Mouse (Mus musculus) hindbrain, embryonic 12.5 days (tissue): ENCODE measurements around the gene Tigd2. TPM values are rescaled to one million over a fixed set of nuclear protein-coding genes. Genes with fewer than 3 reads are reported as not detected.
A peak's percentile ranks its signal among the peaks of the same experiment; 100 is the strongest.
"Not testable (repeated sequence)": the region's sequence is repeated elsewhere in the genome, so short reads cannot be mapped to it uniquely, and the experiment has no call there.

Source experiments
- ATAC-seq: fragments of 200-750 bp; cut with Nextera tagmentation; 2 replicates; pipeline ENCODE4 v1.8.0; 2017; ENCODE audit warnings: moderate TSS enrichment; ENCODE audit not compliant: low FRiP score
- H3K27ac ChIP-seq: fragments of 300-500 bp; sonication (generic); 2 replicates; pipeline ENCODE4 v1.5.1; 2016; ENCODE audit warnings: mild to moderate bottlenecking
- H3K27me3 ChIP-seq: fragments of 300-500 bp; sonication (generic); 2 replicates; pipeline ENCODE4 v1.6.1; 2016; ENCODE audit warnings: mild to moderate bottlenecking
- H3K36me3 ChIP-seq: fragments of 300-500 bp; sonication (generic); 2 replicates; pipeline ENCODE4 v1.6.1; 2016; ENCODE audit warnings: mild to moderate bottlenecking
- H3K4me1 ChIP-seq: fragments of 300-500 bp; sonication (generic); 2 replicates; pipeline ENCODE4 v1.6.1; 2016
- H3K4me2 ChIP-seq: fragments of 300-500 bp; sonication (generic); replicated peaks from 2 replicates; pipeline ENCODE4 v1.6.1; 2016; ENCODE audit warnings: mild to moderate bottlenecking
- H3K4me3 ChIP-seq: fragments of 300-500 bp; sonication (generic); 2 replicates; pipeline ENCODE4 v1.5.1; 2016; ENCODE audit warnings: mild to moderate bottlenecking
- H3K9ac ChIP-seq: fragments of 300-500 bp; sonication (generic); 2 replicates; pipeline ENCODE4 v1.6.1; 2016; ENCODE audit warnings: mild to moderate bottlenecking, moderate library complexity
- H3K9me3 ChIP-seq: fragments of 300-500 bp; sonication (generic); replicated peaks from 2 replicates; pipeline ENCODE4 v1.6.1; 2016; ENCODE audit warnings: mild to moderate bottlenecking
- WGBS: fragments of 180-500 bp; shearing (Covaris S2); methylation state at CpG from one replicate; pipeline ENCODE4 v1.1.7; 2016; 5-methylcytosine and 5-hydroxymethylcytosine counted together
- polyA plus RNA-seq: library from polyadenylated mRNA; unstranded; fragments of >200 nt; fragmentation: Nextera tagmentation; extraction: Ambion mirVana; gene quantifications from 2 replicates; pipeline ENCODE4 v1.2.1, GENCODE M21; 2016

The Tigd2 gene
- polyA plus RNA-seq = 9.4 and 10.1 TPM in 2 replicates

DNA sequence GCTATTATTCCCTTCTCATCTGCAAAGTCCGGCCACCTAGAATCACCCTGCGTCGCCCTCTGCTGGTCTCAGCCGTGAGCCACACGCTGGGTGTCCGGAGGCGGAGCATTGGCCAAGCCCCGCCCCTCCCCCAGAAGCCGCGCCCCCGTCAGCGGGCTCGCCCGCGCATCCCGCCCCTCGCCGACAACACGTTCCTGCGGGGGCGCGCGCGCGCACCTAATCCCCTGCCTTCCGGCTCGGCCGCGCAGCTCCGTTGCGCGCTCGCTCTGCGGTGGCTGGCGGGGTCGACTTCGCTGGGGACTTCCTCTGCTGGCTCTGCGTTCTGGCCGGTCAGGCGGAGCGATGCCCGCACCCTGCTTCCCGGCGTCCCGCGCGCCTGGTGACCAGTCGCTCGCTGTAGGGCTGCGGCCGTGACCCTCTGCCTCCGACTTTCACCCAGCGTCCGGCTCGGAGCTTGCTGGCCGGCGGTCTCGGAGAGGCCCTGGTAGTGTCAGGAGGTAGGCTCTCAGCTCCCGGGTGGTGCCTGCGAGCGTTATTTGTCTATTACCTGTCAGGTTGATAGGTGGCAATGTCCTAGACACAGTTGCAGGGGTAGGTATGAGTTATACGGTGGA lies at the start of gene Tigd2:
Tigd2 (plus strand) TSS at position 186 of the 614 bp plus-strand sequence.
- peak; percentile 98 for ATAC-seq
- H3K27ac ChIP-seq = peak within 1 kb of the TSS; percentile 69
- WGBS = 1% methylated on average over 62 of the region's 62 CpGs
- H3K9me3 ChIP-seq = no peaks in the 10 kb centered on the region
- H3K36me3 ChIP-seq = 0 out of 2 replicates have a peak, but pooled peaks cover 2% of the 10 kb centered on the region
- peak within 1 kb of the TSS; percentile 62 for H3K4me3 ChIP-seq
- H3K4me1 ChIP-seq = peaks cover 3% of the 10 kb centered on the region
- H3K4me2 ChIP-seq = peak within 1 kb of the TSS; percentile 56
- no peaks in the 10 kb centered on the region for H3K27me3 ChIP-seq
- peak within 1 kb of the TSS; percentile 83 for H3K9ac ChIP-seq

DNA sequence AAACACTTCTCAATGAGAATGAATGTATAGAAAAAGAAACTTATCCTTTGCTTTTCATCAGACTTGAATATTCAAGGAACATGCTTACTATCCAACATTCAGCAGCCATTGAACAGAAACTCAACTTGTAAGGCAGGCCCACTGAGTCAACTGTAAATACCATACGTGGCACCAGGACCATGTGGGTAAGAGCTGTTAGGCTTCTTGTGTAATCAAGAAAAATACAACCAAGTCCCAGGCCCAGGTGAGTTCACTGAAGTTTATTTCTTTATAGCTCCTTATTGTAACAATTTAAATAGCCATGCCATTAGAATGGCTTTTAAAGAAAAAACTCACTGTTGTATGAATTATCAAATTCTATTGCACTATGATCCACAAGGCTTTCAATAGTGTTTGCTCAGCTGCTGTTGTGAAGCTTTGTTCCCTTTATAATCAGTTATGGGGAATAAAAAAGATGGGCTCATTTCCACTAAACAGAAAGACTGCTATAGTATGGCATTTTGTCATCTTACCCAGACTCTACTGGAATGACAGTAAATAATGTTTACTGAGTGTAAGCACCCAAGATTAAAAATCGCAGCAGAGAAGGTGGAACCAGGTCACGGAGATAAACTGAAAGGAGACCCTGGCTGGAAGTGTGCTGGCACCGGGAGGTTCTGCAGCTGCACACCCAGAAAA lies 46.7 kb upstream of the Tigd2 start:
- no peak for ATAC-seq
- Histone ChIP-seq H3K4me2 (no peak overlapping the region), H3K9ac (no peak overlapping the region), H3K36me3 (no peaks in the 10 kb centered on the region), H3K27me3 (no peaks in the 10 kb centered on the region), H3K4me3 (no peak overlapping the region), H3K9me3 (no peaks in the 10 kb centered on the region), H3K27ac (no peak overlapping the region), H3K4me1 (no peaks in the 10 kb centered on the region)
- 93% methylated on average over 4 of the region's 4 CpGs for WGBS

DNA sequence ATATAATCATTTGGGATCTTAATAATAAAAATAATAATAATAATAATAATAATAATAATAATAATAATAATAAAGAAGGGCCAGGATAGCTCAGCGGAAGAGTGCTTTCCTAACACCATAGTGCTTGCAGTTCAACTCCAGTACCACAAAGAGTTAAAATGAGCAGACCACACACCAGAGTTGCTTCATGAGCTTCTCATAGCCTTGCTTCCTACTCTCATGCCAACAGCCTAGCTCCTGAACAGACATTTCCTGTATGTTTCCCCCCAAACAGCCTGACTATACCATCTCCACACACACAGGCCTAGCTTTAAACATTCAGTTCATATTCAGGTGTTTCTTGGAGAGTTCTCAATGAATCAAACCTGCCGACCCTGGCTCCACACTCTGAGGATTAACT lies 45.8 kb upstream of the Tigd2 start:
- no peaks in the 10 kb centered on the region for H3K36me3 ChIP-seq
- H3K4me1 ChIP-seq = no peaks in the 10 kb centered on the region
- no peak for ATAC-seq
- no peak overlapping the region for H3K27ac ChIP-seq
- no peaks in the 10 kb centered on the region for H3K27me3 ChIP-seq
- 89% methylated on average over 2 of the region's 2 CpGs for WGBS
- no peak overlapping the region for H3K4me2 ChIP-seq
- no peak overlapping the region for H3K4me3 ChIP-seq
- H3K9ac ChIP-seq = no peak overlapping the region
- no peaks in the 10 kb centered on the region for H3K9me3 ChIP-seq

DNA sequence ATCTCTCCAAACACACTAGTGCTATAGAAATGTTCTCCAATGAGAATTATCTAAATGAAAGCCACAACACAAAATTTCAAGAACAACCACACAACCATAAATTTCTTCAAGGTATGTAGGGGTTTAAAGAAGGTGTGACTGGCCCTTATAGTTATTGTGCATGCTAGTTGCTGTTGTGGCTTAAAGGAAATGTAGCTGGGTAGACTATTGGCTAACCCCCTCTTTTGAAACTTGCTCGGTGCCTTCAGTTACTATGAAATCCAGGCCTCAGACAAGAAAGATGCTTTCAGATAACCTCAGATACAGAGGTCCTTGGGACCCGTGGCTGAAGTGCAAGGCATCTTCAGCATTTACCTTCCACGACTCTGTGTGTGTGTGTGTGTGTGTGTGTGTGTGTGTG lies 45.3 kb upstream of the Tigd2 start:
- Histone ChIP-seq H3K4me3 (no peak overlapping the region), H3K4me1 (no peaks in the 10 kb centered on the region), H3K9me3 (no peaks in the 10 kb centered on the region), H3K27me3 (no peaks in the 10 kb centered on the region), H3K36me3 (no peaks in the 10 kb centered on the region), H3K4me2 (no peak overlapping the region), H3K9ac (no peak overlapping the region), H3K27ac (no peak overlapping the region)
- ATAC-seq = no peak
- 95% methylated on average over 3 of the region's 3 CpGs for WGBS

DNA sequence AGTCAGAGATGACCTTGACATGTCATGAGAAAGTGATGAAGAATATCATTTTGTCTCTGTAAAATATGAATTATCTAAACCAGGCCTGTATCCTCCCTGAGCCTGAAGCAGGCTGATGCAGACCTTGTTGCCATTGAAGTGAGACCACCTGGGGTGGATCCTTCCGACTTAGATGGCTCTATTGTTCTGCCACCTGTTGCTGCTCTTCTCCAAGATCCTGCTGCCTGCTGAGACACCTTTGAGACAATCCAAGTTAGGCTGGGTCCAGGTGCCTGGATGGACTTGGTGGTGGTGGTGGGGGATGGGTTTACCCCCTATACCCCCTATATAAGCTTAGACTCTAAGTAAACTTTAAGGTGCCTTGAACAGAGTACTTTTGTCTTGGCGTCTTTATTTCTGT lies 39.7 kb upstream of the Tigd2 start:
- H3K27ac ChIP-seq = no peak overlapping the region
- H3K4me1 ChIP-seq = no peaks in the 10 kb centered on the region
- no peak overlapping the region for H3K9ac ChIP-seq
- H3K27me3 ChIP-seq = no peaks in the 10 kb centered on the region
- H3K36me3 ChIP-seq = no peaks in the 10 kb centered on the region
- H3K9me3 ChIP-seq = no peaks in the 10 kb centered on the region
- H3K4me2 ChIP-seq = no peak overlapping the region
- H3K4me3 ChIP-seq = no peak overlapping the region
- 22% methylated on average over 2 of the region's 2 CpGs for WGBS
- no peak for ATAC-seq

DNA sequence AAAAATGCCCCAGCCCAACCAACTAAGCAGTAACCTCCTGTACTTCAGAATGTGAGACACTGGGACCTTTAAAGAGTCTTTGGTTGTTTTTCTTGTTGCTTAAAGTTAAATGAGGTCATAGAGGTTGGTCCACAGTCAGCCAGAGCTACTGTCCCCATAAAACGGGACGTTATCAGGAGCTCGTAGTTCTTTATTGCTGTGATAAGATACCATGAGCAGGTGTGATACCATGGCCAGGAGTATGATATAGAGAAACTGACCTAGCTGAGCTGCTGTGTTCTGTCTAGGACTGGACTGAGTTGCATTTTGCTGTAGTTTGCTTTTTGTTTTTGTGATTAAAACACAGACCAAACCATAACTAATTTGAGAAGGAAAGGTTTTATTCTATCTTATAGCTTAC lies 37.4 kb upstream of the Tigd2 start:
- no peak for ATAC-seq
- Histone ChIP-seq H3K36me3 (no peaks in the 10 kb centered on the region), H3K27me3 (no peaks in the 10 kb centered on the region), H3K9ac (no peak overlapping the region), H3K4me1 (no peaks in the 10 kb centered on the region), H3K27ac (no peak overlapping the region), H3K4me2 (no peak overlapping the region), H3K9me3 (no peaks in the 10 kb centered on the region), H3K4me3 (no peak overlapping the region)
- 75% methylated on average over 3 of the region's 3 CpGs for WGBS

DNA sequence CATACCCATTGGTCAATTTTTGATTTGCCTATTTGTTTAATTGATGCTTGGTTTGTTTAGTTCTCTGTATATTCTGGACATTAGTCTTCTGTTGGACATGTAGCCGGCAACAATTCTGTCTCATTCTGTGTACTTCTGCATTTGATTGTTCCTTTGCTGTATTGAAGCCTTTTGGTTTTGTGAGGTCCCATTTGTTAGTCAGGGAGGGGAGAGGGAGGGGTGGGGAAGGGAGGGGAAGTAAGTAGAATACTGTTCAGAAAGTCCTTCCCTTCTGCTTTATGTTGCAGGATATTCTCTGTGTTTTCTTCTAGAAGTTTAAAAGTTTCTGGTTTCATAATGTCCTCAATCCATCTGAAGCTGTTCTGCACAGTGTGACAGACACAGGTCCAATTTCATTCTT lies 34.7 kb upstream of the Tigd2 start:
- Histone ChIP-seq H3K27me3 (no peaks in the 10 kb centered on the region), H3K4me1 (no peaks in the 10 kb centered on the region), H3K4me3 (no peak overlapping the region), H3K9ac (no peak overlapping the region), H3K27ac (no peak overlapping the region), H3K36me3 (no peaks in the 10 kb centered on the region), H3K4me2 (no peak overlapping the region), H3K9me3 (no peaks in the 10 kb centered on the region)
- WGBS = 83% methylated on average over 1 of the region's 1 CpGs
- no peak for ATAC-seq

DNA sequence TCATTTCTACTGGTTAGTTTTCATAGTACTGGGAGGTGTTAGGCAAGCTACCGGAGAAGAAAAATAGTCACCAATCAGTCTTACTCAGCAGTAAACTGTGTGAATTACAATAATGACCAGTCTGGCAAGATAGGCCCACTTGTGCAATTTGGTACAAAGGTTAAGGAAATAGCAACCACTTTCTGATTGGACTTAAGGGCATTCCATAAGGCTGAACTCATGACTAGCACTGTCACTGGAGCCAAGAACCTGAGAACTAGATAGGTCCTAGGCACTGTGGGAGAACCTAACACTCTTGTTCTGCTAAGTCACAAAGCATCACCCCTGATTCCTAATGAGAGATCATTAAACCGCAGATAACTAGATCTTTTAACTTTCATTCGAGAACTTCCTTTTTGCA lies 30.6 kb upstream of the Tigd2 start:
- 94% methylated on average over 3 of the region's 3 CpGs for WGBS
- no peak for ATAC-seq

DNA sequence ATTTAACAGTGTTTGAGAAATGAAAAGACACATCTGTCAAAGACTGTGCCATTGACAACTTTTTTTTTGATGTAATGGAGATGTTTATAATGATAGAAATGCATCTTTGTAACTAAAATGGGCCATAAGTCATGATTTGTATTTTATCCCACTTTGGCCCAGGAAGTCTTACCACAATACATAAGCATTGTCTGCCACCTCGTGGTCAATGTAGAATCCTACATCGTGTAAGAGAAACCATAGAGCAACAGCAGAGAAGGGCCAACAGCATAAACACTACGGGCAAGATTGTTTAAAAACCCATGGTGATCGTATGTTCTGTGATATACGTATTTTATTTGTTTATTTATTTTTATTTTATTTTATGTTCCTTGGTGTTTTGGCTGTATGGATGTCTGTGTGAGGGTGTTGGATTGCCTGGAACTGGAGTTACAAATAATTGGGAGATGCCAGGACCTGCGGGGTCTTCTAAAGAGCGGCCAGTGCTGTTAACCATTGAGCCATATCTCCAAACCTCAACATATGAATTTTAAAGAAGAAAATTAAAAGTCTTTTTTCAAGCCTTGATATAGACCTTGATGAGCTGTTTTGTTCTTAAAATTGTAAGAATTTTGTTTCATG lies 28.2 kb upstream of the Tigd2 start:
- no peaks in the 10 kb centered on the region for H3K4me1 ChIP-seq
- no peaks in the 10 kb centered on the region for H3K36me3 ChIP-seq
- H3K9me3 ChIP-seq = no peaks in the 10 kb centered on the region
- H3K4me2 ChIP-seq = no peak overlapping the region
- H3K27ac ChIP-seq = no peak overlapping the region
- no peak overlapping the region for H3K9ac ChIP-seq
- WGBS = 53% methylated on average over 7 of the region's 7 CpGs
- H3K27me3 ChIP-seq = no peaks in the 10 kb centered on the region
- H3K4me3 ChIP-seq = no peak overlapping the region
- ATAC-seq = peak; percentile 82

More for the DNA sequence above, 30.6 kb upstream of the Tigd2 start:
- no peak overlapping the region for H3K4me3 ChIP-seq
- H3K27me3 ChIP-seq = no peaks in the 10 kb centered on the region
- H3K4me2 ChIP-seq = no peak overlapping the region
- H3K4me1 ChIP-seq = no peaks in the 10 kb centered on the region
- no peak overlapping the region for H3K9ac ChIP-seq
- no peaks in the 10 kb centered on the region for H3K9me3 ChIP-seq
- H3K36me3 ChIP-seq = no peaks in the 10 kb centered on the region
- H3K27ac ChIP-seq = no peak overlapping the region

DNA sequence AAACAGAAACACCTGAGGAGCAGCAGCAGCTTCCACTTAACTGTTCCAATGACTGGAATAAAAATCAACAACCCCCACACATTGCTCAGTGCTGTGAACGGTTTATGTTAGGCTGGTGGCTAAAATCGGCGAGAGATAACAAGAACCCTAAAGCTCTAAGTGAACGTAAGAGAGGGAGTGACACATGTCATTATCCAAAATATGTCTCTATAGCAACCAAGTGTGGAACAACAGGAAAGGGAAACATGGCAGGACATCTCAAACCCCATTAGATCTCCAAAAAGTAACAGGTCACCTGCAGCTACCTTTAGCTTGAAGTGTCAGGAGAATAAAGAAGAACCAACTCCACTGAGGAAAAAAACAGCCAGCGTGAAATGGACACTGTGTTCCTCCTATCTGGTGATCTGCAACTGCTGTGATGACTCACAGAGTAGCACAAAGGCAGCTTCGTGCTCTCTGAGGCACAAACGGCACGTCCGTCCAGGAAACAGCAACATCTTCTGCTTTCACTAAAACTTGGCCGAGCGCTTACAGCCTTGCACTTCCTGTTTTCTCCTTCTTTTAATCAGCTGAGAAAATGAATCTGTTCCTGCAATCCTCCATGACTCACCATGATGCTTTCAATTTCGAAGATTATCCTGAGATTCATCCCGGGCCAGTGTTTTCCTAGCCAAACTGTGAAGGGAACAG lies 23.5 kb upstream of the Tigd2 start:
- no peaks in the 10 kb centered on the region for H3K9me3 ChIP-seq
- no peak for ATAC-seq
- WGBS = 78% methylated on average over 13 of the region's 13 CpGs
- no peak overlapping the region for H3K27ac ChIP-seq
- H3K4me1 ChIP-seq = no peaks in the 10 kb centered on the region
- no peak overlapping the region for H3K9ac ChIP-seq
- H3K4me3 ChIP-seq = no peak overlapping the region
- H3K36me3 ChIP-seq = no peaks in the 10 kb centered on the region
- no peaks in the 10 kb centered on the region for H3K27me3 ChIP-seq
- H3K4me2 ChIP-seq = no peak overlapping the region

DNA sequence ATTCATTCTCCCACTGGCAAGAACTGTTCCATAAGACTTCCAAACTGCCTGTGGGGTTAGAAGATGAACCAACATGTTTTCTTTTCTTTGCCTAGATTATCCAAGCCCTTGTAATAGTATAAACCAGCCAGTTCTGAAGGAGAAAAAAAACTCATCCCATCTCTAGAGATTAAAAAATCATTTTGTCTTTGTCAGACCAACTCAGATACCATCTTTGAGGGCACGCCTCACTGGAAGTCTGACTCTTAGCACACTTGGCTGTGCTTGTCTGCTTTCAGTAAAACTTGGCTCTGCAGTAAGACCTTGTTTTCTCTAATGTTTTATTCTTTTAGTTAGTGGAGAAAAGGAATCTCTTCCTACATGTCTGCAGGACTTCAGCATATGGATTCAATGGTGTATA lies 18.7 kb upstream of the Tigd2 start:
- Histone ChIP-seq H3K9ac (no peak overlapping the region), H3K4me2 (no peak overlapping the region), H3K4me3 (no peak overlapping the region), H3K36me3 (no peaks in the 10 kb centered on the region), H3K27me3 (no peaks in the 10 kb centered on the region), H3K27ac (no peak overlapping the region), H3K9me3 (no peaks in the 10 kb centered on the region), H3K4me1 (no peaks in the 10 kb centered on the region)
- 91% methylated on average over 1 of the region's 1 CpGs for WGBS
- no peak for ATAC-seq

DNA sequence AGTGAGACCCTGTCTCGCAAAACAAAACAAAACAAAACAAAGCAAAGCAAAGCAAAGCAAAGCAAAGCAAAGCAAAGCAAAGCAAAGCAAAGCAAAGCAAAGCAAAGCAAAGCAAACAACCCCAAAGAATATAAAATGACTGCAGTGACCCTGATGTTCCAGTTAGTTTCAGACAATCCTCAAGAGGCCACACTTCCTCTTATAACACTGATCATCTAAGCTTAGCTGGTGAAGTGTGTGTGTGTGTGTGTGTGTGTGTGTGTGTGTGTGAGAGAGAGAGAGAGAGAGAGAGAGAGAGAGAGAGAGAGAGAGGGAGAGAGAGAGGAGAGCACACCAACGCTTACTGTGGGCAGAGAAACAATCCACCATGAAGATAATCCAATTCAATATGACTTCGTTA lies 14.2 kb upstream of the Tigd2 start:
- not testable (repeated sequence) for H3K27ac ChIP-seq, H3K4me3 ChIP-seq, H3K36me3 ChIP-seq, H3K9ac ChIP-seq, H3K9me3 ChIP-seq, H3K4me1 ChIP-seq, H3K27me3 ChIP-seq, H3K4me2 ChIP-seq, ATAC-seq
- 65% methylated on average over 3 of the region's 3 CpGs for WGBS
